17 mouse cellular contexts compared by ENCODE assay signal in the genomic region with DNA sequence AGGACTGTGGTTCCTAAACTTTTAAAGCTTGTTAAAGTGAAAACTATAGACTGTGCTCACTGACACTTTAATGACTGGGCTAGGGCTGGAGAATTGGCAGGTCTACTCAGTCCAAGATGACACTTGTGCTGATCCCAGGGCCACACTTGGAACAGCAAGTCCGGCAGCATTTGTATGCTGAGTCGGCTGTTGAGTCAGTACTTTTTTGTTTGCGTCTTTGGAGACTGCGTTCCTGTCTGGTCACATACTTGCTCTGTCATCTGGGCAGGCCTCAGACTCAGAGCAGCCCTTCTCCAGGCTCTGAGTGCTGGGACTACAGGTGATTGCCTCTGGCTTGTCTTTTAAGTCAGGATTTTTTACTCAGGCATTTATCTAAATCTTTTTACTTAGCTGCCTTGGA. TPM values are rescaled to one million over a fixed set of nuclear protein-coding genes. Genes with fewer than 3 reads are reported as not detected.
DNase-seq lines count a peak whose midpoint lies in the region; ATAC-seq and TF ChIP-seq lines count a peak whose summit lies in the region.
"Had no signal": no experiment of that assay in that cellular context is flagged by ENCODE, and none has a peak within 500 bp of the region (broad histone marks: within the 10 kb centered on the region; RNA-seq: fewer than 3 reads in every experiment).

No protein-coding gene starts in this region.

- no peak for DNase-seq in liver, postnatal 0 days
- DNase-seq in heart, postnatal 4 days: no peak
- DNase-seq: cerebellum, adult 8-10 months; liver, embryonic 13.5 days; lung, postnatal 36 days; right cerebral cortex, postnatal 25 days; thymus, postnatal 14 days had no signal

- no peak overlapping the region for H3K4me3 ChIP-seq in forebrain, embryonic 15.5 days
- no peak overlapping the region for H3K4me3 ChIP-seq in forebrain, embryonic 16.5 days (replicated peaks; ENCODE audit: low read length)
- H3K4me3 ChIP-seq in liver, postnatal 0 days (ENCODE audit: low read depth, low read length): no peak overlapping the region
- H3K4me3 ChIP-seq in liver, embryonic 12.5 days: no peak overlapping the region
- H3K4me3 ChIP-seq in brown adipose tissue, adult 24 weeks (ENCODE audit: insufficient read depth, low read depth, low read length): no peak overlapping the region
- H3K4me3 ChIP-seq in neural tube, embryonic 15.5 days (replicated peaks): no peak overlapping the region
- H3K4me3 ChIP-seq: embryonic facial prominence, embryonic 15.5 days; forebrain, embryonic 12.5 days; heart, embryonic 15.5 days; kidney, embryonic 15.5 days; liver, embryonic 13.5 days had no signal

- peaks cover 87% of the 10 kb centered on the region for H3K36me3 ChIP-seq in forebrain, embryonic 15.5 days
- H3K36me3 ChIP-seq in forebrain, embryonic 16.5 days (ENCODE audit: control insufficient read depth, insufficient read depth): peaks cover 31% of the 10 kb centered on the region
- H3K36me3 ChIP-seq in liver, postnatal 0 days (replicated peaks; ENCODE audit: insufficient read depth, low read length): peaks cover 15% of the 10 kb centered on the region; the same call in 1 of the 2 replicates
- peaks cover 33% of the 10 kb centered on the region for H3K36me3 ChIP-seq in liver, embryonic 12.5 days
- H3K36me3 ChIP-seq in neural tube, embryonic 15.5 days: peaks cover 94% of the 10 kb centered on the region
- H3K36me3 ChIP-seq: heart, embryonic 15.5 days had no signal

- WGBS in forebrain, embryonic 15.5 days: 88% methylated on average over 4 of the region's 4 CpGs
- WGBS in forebrain, embryonic 16.5 days: 85% methylated on average over 4 of the region's 4 CpGs
- WGBS in liver, postnatal 0 days (ENCODE audit: insufficient replicate concordance): 76% methylated on average over 4 of the region's 4 CpGs
- 69% methylated on average over 4 of the region's 4 CpGs for WGBS in liver, embryonic 12.5 days (ENCODE audit: insufficient replicate concordance)
- 78% methylated on average over 4 of the region's 4 CpGs for WGBS in neural tube, embryonic 15.5 days

- no peaks in the 10 kb centered on the region for H3K4me1 ChIP-seq in forebrain, embryonic 15.5 days
- no peaks in the 10 kb centered on the region for H3K4me1 ChIP-seq in forebrain, embryonic 16.5 days (replicated peaks; ENCODE audit: control insufficient read depth, insufficient read depth, low read length)
- no peaks in the 10 kb centered on the region for H3K4me1 ChIP-seq in liver, postnatal 0 days (ENCODE audit: insufficient read depth)
- H3K4me1 ChIP-seq in liver, embryonic 12.5 days: no peaks in the 10 kb centered on the region
- H3K4me1 ChIP-seq in brown adipose tissue, adult 24 weeks (ENCODE audit: control insufficient read depth, insufficient read depth, insufficient read length, low read length): 0 out of 2 replicates have a peak, but pooled peaks cover 2% of the 10 kb centered on the region
- H3K4me1 ChIP-seq in neural tube, embryonic 15.5 days: peaks cover 5% of the 10 kb centered on the region; the same call in 1 of the 2 replicates
- H3K4me1 ChIP-seq: forebrain, embryonic 12.5 days; kidney, embryonic 15.5 days; liver, embryonic 13.5 days had no signal

- no peak for TF ChIP-seq EP300 in liver, postnatal 0 days (IDR thresholded peaks at IDR 0.05; ENCODE audit: low read depth)

- TF ChIP-seq CTCF in liver, postnatal 0 days (IDR thresholded peaks at IDR 0.05; ENCODE audit: low read depth): no peak

- ATAC-seq in forebrain, embryonic 15.5 days (replicated peaks): no peak
- no peak for ATAC-seq in forebrain, embryonic 16.5 days
- ATAC-seq in liver, postnatal 0 days: peak; percentile 24
- ATAC-seq in liver, embryonic 12.5 days: no peak
- no peak for ATAC-seq in neural tube, embryonic 15.5 days (ENCODE audit: low FRiP score)
- ATAC-seq: inflammation-experienced regulatory T-cells, adult 6 months had no signal

- H3K9ac ChIP-seq in forebrain, embryonic 15.5 days (replicated peaks): no peak overlapping the region
- no peak overlapping the region for H3K9ac ChIP-seq in forebrain, embryonic 16.5 days (replicated peaks; ENCODE audit: low read depth, low read length)
- H3K9ac ChIP-seq in liver, postnatal 0 days (replicated peaks): no peak overlapping the region
- H3K9ac ChIP-seq in liver, embryonic 12.5 days: no peak overlapping the region
- no peak overlapping the region for H3K9ac ChIP-seq in neural tube, embryonic 15.5 days (replicated peaks)
- H3K9ac ChIP-seq: embryonic facial prominence, embryonic 15.5 days; forebrain, embryonic 12.5 days; heart, embryonic 15.5 days; kidney, embryonic 15.5 days; liver, embryonic 13.5 days had no signal

- 0 out of 2 replicates have a peak overlapping the region, but pooled peaks have one; percentile 19 for H3K27ac ChIP-seq in forebrain, embryonic 15.5 days (replicated peaks)
- H3K27ac ChIP-seq in forebrain, embryonic 16.5 days (ENCODE audit: low read length): no peak overlapping the region
- 0 out of 2 replicates have a peak overlapping the region, but pooled peaks have one; percentile 11 for H3K27ac ChIP-seq in liver, postnatal 0 days (ENCODE audit: low read depth)
- no peak overlapping the region for H3K27ac ChIP-seq in liver, embryonic 12.5 days
- 0 out of 2 replicates have a peak overlapping the region, but pooled peaks have one; percentile 8 for H3K27ac ChIP-seq in brown adipose tissue, adult 24 weeks (replicated peaks; ENCODE audit: low read depth, low read length)
- H3K27ac ChIP-seq in neural tube, embryonic 15.5 days (replicated peaks): peak overlapping the region; percentile 65
- H3K27ac ChIP-seq: embryonic facial prominence, embryonic 15.5 days; forebrain, embryonic 12.5 days; heart, embryonic 15.5 days; kidney, embryonic 15.5 days; liver, embryonic 13.5 days had no signal

- no peaks in the 10 kb centered on the region for H3K27me3 ChIP-seq in forebrain, embryonic 15.5 days
- no peaks in the 10 kb centered on the region for H3K27me3 ChIP-seq in forebrain, embryonic 16.5 days (replicated peaks; ENCODE audit: control insufficient read depth, insufficient read depth, low read length)
- no peaks in the 10 kb centered on the region for H3K27me3 ChIP-seq in liver, postnatal 0 days (ENCODE audit: insufficient read depth, low read length)
- no peaks in the 10 kb centered on the region for H3K27me3 ChIP-seq in liver, embryonic 12.5 days (replicated peaks)
- no peaks in the 10 kb centered on the region for H3K27me3 ChIP-seq in neural tube, embryonic 15.5 days (replicated peaks)
- H3K27me3 ChIP-seq: embryonic facial prominence, embryonic 15.5 days; forebrain, embryonic 12.5 days; heart, embryonic 15.5 days; kidney, embryonic 15.5 days; liver, embryonic 13.5 days had no signal

- H3K4me2 ChIP-seq in forebrain, embryonic 15.5 days (replicated peaks): no peak overlapping the region
- no peak overlapping the region for H3K4me2 ChIP-seq in forebrain, embryonic 16.5 days (ENCODE audit: low read length)
- H3K4me2 ChIP-seq in liver, postnatal 0 days (ENCODE audit: low read depth, low read length): no peak overlapping the region
- no peak overlapping the region for H3K4me2 ChIP-seq in liver, embryonic 12.5 days
- H3K4me2 ChIP-seq in neural tube, embryonic 15.5 days: no peak overlapping the region
- H3K4me2 ChIP-seq: embryonic facial prominence, embryonic 15.5 days; forebrain, embryonic 12.5 days; heart, embryonic 15.5 days; kidney, embryonic 15.5 days; liver, embryonic 13.5 days had no signal

- no peaks in the 10 kb centered on the region for H3K9me3 ChIP-seq in forebrain, embryonic 15.5 days
- no peaks in the 10 kb centered on the region for H3K9me3 ChIP-seq in forebrain, embryonic 16.5 days (ENCODE audit: control insufficient read depth, low read length)
- H3K9me3 ChIP-seq in liver, postnatal 0 days (ENCODE audit: low read length): no peaks in the 10 kb centered on the region
- no peaks in the 10 kb centered on the region for H3K9me3 ChIP-seq in liver, embryonic 12.5 days (replicated peaks)
- H3K9me3 ChIP-seq in neural tube, embryonic 15.5 days (replicated peaks): no peaks in the 10 kb centered on the region
- H3K9me3 ChIP-seq: embryonic facial prominence, embryonic 15.5 days; forebrain, embryonic 12.5 days; heart, embryonic 15.5 days; kidney, embryonic 15.5 days; liver, embryonic 13.5 days had no signal

RNA-seq across cellular contexts. Expression of a gene that starts 20.9 kb away (rescaled TPM):
- polyA plus RNA-seq in forebrain, embryonic 15.5 days (2015; fragmentation: Nextera tagmentation; extraction: Ambion mirVana): 39.7 and 40.9 TPM in 2 replicates
- polyA plus RNA-seq in forebrain, embryonic 16.5 days (2015; fragmentation: Nextera tagmentation; extraction: Ambion mirVana): 39.1 and 44.7 TPM in 2 replicates
- polyA plus RNA-seq in liver, postnatal 0 days (2015; fragmentation: Nextera tagmentation; extraction: Ambion mirVana): 11.1 and 14.4 TPM in 2 replicates
- polyA plus RNA-seq in liver, embryonic 12.5 days (2016; fragmentation: Nextera tagmentation; extraction: Ambion mirVana): 18.5 and 20.1 TPM in 2 replicates
- polyA plus RNA-seq in brown adipose tissue, adult 24 weeks (2012; ENCODE audit: insufficient read depth, insufficient read length, missing spikeins): 11.1 TPM in 2 replicates
- 51.2 and 60.2 TPM in 2 replicates for polyA plus RNA-seq in neural tube, embryonic 15.5 days (2015; fragmentation: Nextera tagmentation; extraction: Ambion mirVana)
- total RNA-seq in heart, postnatal 4 days (2021): 1 to 10 TPM; 8.5 to 9.2 TPM

RNA-seq across cellular contexts. Expression of a gene that starts 41.9 kb away (rescaled TPM):
- polyA plus RNA-seq in forebrain, embryonic 15.5 days (2015; fragmentation: Nextera tagmentation; extraction: Ambion mirVana): 164 and 167 TPM in 2 replicates
- 169 and 193 TPM in 2 replicates for polyA plus RNA-seq in forebrain, embryonic 16.5 days (2015; fragmentation: Nextera tagmentation; extraction: Ambion mirVana)
- polyA plus RNA-seq in liver, postnatal 0 days (2015; fragmentation: Nextera tagmentation; extraction: Ambion mirVana): 82.9 and 89.2 TPM in 2 replicates
- polyA plus RNA-seq in liver, embryonic 12.5 days (2016; fragmentation: Nextera tagmentation; extraction: Ambion mirVana): 124 TPM in 2 replicates
- polyA plus RNA-seq in brown adipose tissue, adult 24 weeks (2012; ENCODE audit: insufficient read depth, insufficient read length, missing spikeins): 80.9 and 101 TPM in 2 replicates
- polyA plus RNA-seq in neural tube, embryonic 15.5 days (2015; fragmentation: Nextera tagmentation; extraction: Ambion mirVana): 168 and 176 TPM in 2 replicates
- 100 to 1,000 TPM; 184 to 192 TPM for total RNA-seq in heart, postnatal 4 days (2021)

Comparison
In these comparisons a context has a peak if more than half of its experiments do, and no peak if none do; other contexts are left out.
1. H3K27ac ChIP-seq: peak in forebrain, embryonic 15.5 days (single experiment), liver, postnatal 0 days (single experiment), brown adipose tissue, adult 24 weeks (single experiment) and neural tube, embryonic 15.5 days (single experiment); none in forebrain, embryonic 16.5 days (single experiment) and liver, embryonic 12.5 days (single experiment).